19 mouse cellular contexts compared by ENCODE assay signal in the genomic region with DNA sequence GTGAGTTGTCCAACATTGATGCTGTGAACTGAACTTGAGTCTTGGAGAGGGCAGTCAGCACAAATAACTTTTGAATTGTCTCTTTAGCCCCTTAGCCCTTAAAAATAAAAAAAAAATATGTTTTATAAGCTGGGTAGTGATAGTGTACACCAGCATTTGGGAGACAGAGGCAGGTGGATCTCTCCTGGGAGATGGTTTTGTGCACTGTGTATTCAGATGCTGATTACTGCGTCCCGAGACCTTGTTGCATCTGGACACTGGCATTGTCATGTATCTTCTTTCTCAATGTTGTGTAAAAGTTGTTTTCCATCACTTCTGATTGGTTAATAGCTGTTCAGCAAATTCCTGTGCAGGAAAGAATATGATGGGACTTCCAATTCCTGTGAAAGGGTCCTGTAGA. TPM values are rescaled to one million over a fixed set of nuclear protein-coding genes. Genes with fewer than 3 reads are reported as not detected.
"Had no signal": no experiment of that assay in that cellular context is flagged by ENCODE, and none has a peak within 500 bp of the region (broad histone marks: within the 10 kb centered on the region; RNA-seq: fewer than 3 reads in every experiment).

No protein-coding gene starts in this region.

- H3K4me3 ChIP-seq: midbrain, embryonic 10.5 days; midbrain, embryonic 12.5 days; myocyte; neural tube, embryonic 13.5 days; neural tube, embryonic 15.5 days had no signal

- H3K27me3 ChIP-seq: midbrain, embryonic 12.5 days; neural tube, embryonic 13.5 days; neural tube, embryonic 15.5 days had no signal

- H3K9ac ChIP-seq: lung, embryonic 14.5 days; midbrain, embryonic 12.5 days; neural tube, embryonic 13.5 days; neural tube, embryonic 15.5 days had no signal

- H3K27ac ChIP-seq: midbrain, embryonic 10.5 days; midbrain, embryonic 12.5 days; neural tube, embryonic 13.5 days; neural tube, embryonic 15.5 days had no signal

- H3K36me3 ChIP-seq: midbrain, embryonic 10.5 days; midbrain, embryonic 12.5 days; neural tube, embryonic 13.5 days; neural tube, embryonic 15.5 days had no signal

- H3K4me1 ChIP-seq: midbrain, embryonic 10.5 days; midbrain, embryonic 12.5 days; neural tube, embryonic 13.5 days; neural tube, embryonic 15.5 days had no signal

- DNase-seq: lung, adult 18-20 months; lung, embryonic 14.5 days; lung, postnatal 10 days; lung, postnatal 4 days; midbrain, embryonic 14.5 days; retina, postnatal 1 day; right cerebral cortex, adult 18-20 months; right cerebral cortex, postnatal 25 days; right cerebral cortex, postnatal 4 days; spleen, adult 18-20 months; thymus, adult 18-20 months; thymus, postnatal 14 days; thymus, postnatal 36 days had no signal

- H3K9me3 ChIP-seq: midbrain, embryonic 10.5 days; midbrain, embryonic 12.5 days; neural tube, embryonic 13.5 days; neural tube, embryonic 15.5 days had no signal

RNA-seq across cellular contexts. Expression of a gene that starts 59.8 kb away (rescaled TPM):
- total RNA-seq: megakaryocyte-erythroid progenitor cell, adult 5-6 weeks had no signal
